Mouse (Mus musculus) heart, postnatal 0 days (tissue): Measurements from ENCODE around the gene Fn3k. TPM values are rescaled to one million over a fixed set of nuclear protein-coding genes. Genes with fewer than 3 reads are reported as not detected.
A peak's percentile ranks its signal among the peaks of the same experiment; 100 is the strongest.

Experiments used
- ATAC-seq: fragments of 200-750 bp; cut with Nextera tagmentation; 2 replicates; pipeline ENCODE4 v1.8.0; 2017; ENCODE audit warnings: low read depth, moderate number of reproducible peaks, moderate library complexity; ENCODE audit not compliant: insufficient read depth
- DNase-seq: peaks from one replicate; pipeline ENCODE4 v3.0.0-alpha.2; 2016; ENCODE audit warnings: low spot score
- H3K27ac ChIP-seq: fragments of 300-500 bp; sonication (generic); 2 replicates; pipeline ENCODE4 v1.5.1; 2014; ENCODE audit warnings: low read depth, mild to moderate bottlenecking
- H3K27me3 ChIP-seq: fragments of 300-500 bp; sonication (generic); 2 replicates; pipeline ENCODE4 v1.6.1; 2014; ENCODE audit warnings: low read length, mixed read lengths; ENCODE audit not compliant: control insufficient read depth, insufficient read depth
- H3K36me3 ChIP-seq: fragments of 300-500 bp; sonication (generic); replicated peaks from 2 replicates; pipeline ENCODE4 v1.6.1; 2014; ENCODE audit warnings: low read length, mixed read lengths; ENCODE audit not compliant: control insufficient read depth, insufficient read depth
- H3K4me1 ChIP-seq: fragments of 300-500 bp; sonication (generic); 2 replicates; pipeline ENCODE4 v1.6.1; 2014; ENCODE audit warnings: antibody characterized with exemption; ENCODE audit not compliant: control insufficient read depth, insufficient read depth
- H3K4me2 ChIP-seq: fragments of 300-500 bp; sonication (generic); 2 replicates; pipeline ENCODE4 v1.6.1; 2014; ENCODE audit warnings: low read depth, mild to moderate bottlenecking, low read length, moderate library complexity
- H3K4me3 ChIP-seq: fragments of 300-500 bp; sonication (generic); 2 replicates; pipeline ENCODE4 v1.5.1; 2014; ENCODE audit warnings: low read depth, low read length
- H3K9ac ChIP-seq: fragments of 300-500 bp; sonication (generic); replicated peaks from 2 replicates; pipeline ENCODE4 v1.6.1; 2014; ENCODE audit warnings: low read depth, low read length, mixed read lengths
- H3K9me3 ChIP-seq: fragments of 300-500 bp; sonication (generic); replicated peaks from 2 replicates; pipeline ENCODE4 v1.6.1; 2016; ENCODE audit warnings: low read length; ENCODE audit not compliant: control insufficient read depth
- CTCF ChIP-seq: IDR thresholded peaks from 2 replicates; pipeline ENCODE4 v1.5.1; 2016; ENCODE audit warnings: antibody characterized with exemption, control low read depth, low read depth
- EP300 ChIP-seq: IDR thresholded peaks from 2 replicates; pipeline ENCODE4 v1.6.1; 2016; ENCODE audit warnings: antibody characterized with exemption, low read depth
- WGBS: fragments of 180-500 bp; shearing (Covaris S2); extraction: QIAGEN DNeasy Blood & Tissue Kit; methylation state at CpG from one replicate; pipeline ENCODE4 v1.1.7; 2014; 5-methylcytosine and 5-hydroxymethylcytosine counted together
- polyA plus RNA-seq: library from polyadenylated mRNA; unstranded; fragments of >200 nt; fragmentation: Nextera tagmentation; extraction: Ambion mirVana; gene quantifications from 2 replicates; pipeline ENCODE4 v1.2.1, GENCODE M21; 2015
- total RNA-seq: library from RNA; depleted of rRNA; stranded (reverse); fragments of >200 nt; gene quantifications from 2 replicates; pipeline ENCODE4 v1.2.3, GENCODE M21; 2014; ENCODE audit warnings: low replicate concordance

Fn3k gene
- total and polyA plus RNA-seq, 2 experiments from 2014 or later, result 17.5 to 20.5 TPM

DNA sequence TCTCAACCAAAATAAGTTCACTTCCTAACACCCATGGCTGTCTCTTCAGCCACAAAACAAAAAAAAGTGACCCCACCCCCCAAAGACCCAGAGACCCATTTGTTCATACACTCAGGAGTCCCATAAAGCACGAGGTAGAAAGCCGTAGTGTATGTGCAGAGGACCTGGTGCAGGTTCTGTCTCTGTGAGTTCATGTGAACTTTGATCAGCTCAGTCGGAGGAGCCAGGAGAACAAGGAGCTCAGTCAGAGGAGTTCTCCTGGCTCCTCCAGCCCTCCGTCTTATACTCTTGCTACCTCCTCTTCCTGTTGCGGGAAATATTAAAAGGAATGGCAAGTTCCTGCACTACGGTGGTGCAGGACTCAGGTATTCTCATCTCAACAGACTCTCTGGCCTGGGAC is 32.7 kb downstream of the Fn3k start:
- TF ChIP-seq EP300 (no peak), CTCF (no peak)
- Histone ChIP-seq H3K9me3 (no peaks in the 10 kb centered on the region), H3K9ac (no peak overlapping the region), H3K4me2 (no peak overlapping the region), H3K4me1 (no peaks in the 10 kb centered on the region), H3K27me3 (no peaks in the 10 kb centered on the region), H3K36me3 (peaks cover 27% of the 10 kb centered on the region), H3K27ac (no peak overlapping the region), H3K4me3 (no peak overlapping the region)
- DNase-seq, result no peak
- 86% methylated on average over 6 of the region's 6 CpGs for WGBS
- no peak for ATAC-seq

- DNase-seq, result no peak
- no peak overlapping the region for H3K27ac ChIP-seq
- H3K4me2 ChIP-seq, result no peak overlapping the region
- 71% methylated on average over 3 of the region's 3 CpGs for WGBS
- no peak for ATAC-seq
- no peaks in the 10 kb centered on the region for H3K4me1 ChIP-seq
- H3K9me3 ChIP-seq, result no peaks in the 10 kb centered on the region
- H3K9ac ChIP-seq, result no peak overlapping the region
- H3K36me3 ChIP-seq, result peaks cover 5% of the 10 kb centered on the region; the same call in 1 of the 2 replicates
- H3K27me3 ChIP-seq, result no peaks in the 10 kb centered on the region
- TF ChIP-seq CTCF (no peak), EP300 (no peak)
- no peak overlapping the region for H3K4me3 ChIP-seq
These were observed 40.1 kb downstream of the Fn3k start for GRCm38 (mm10) chr11:121474831-121475230.

DNA sequence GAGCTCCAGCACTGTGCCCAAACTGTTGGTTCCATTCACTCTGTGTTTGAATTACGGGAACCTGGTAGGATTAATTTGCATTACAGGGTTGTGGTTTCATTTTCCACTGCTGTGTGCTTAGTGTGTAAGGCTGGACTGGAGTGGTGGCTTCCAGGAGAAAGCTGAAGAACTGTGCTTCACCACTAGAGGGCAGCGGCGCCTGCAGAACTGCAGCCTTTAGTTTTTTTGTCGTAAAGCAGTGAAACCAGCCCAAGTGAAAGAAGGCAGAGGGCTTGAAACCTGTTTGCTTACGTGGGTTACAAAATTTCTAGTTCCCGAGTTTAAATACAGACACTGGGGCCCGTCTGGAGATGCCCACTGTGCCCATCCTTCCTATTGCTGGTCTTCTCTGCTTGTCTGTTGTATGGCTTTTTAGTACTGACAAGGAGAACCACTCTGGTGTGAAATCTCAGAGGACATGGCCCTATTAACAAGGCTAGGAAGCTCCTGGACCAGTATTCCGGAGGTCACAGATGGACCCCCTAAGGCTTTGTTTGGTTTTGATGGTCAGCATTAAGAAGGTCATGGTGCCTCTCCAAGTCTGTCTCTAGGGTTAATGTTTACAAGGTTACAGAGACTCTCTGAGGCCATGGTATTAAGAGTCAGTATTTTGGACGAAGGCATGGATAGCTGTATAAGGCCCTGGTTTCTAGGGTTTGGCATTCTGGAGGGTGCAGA is 41.1 kb downstream of the Fn3k start:
- 29% methylated on average over 9 of the region's 9 CpGs for WGBS

DNA sequence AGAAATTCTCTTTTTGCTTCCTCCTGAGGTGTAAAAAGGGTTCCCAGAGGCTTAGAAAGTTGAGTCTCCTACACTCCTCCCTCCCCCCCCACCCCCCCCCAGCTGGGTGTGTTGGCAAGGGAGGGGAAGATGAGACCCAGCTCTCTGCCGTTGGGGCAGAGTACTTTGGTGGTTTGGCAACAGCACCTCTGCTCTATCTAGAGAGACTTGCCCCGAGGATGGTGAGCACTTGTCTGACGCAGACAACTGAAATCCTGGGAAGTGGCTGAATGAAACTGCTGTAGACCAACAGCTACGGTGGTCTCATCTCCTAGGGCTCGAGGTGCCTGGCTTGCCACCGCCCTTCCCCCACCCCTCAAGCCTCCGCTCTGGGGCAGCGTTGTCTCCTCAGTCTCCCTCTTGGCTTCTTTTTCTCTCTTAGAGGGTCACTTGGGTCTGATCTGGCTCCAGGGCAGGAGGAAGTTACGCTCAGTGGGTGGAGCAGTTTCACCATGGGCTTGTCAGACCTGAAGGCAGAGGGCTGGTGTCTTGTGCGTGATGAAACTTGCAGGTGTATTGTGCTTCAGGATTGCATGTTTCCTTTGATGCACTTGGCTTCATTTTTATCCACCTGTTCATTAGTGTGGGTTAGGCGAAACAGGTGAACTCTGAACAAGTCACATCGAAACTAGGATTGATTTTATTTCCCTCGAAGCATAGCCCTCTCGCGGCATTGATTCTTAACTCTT is 44.9 kb downstream of the Fn3k start:
- Histone ChIP-seq H3K27ac (no peak overlapping the region), H3K4me3 (no peak overlapping the region), H3K4me1 (no peaks in the 10 kb centered on the region), H3K4me2 (no peak overlapping the region), H3K9ac (no peak overlapping the region), H3K36me3 (0 out of 2 replicates have a peak, but pooled peaks cover 5% of the 10 kb centered on the region), H3K9me3 (no peaks in the 10 kb centered on the region), H3K27me3 (no peaks in the 10 kb centered on the region)
- DNase-seq (no peak), ATAC-seq (no peak)
- 87% methylated on average over 15 of the region's 15 CpGs for WGBS
- TF ChIP-seq CTCF (no peak), EP300 (no peak)

More for the DNA sequence above, 41.1 kb downstream of the Fn3k start:
- ATAC-seq (no peak), DNase-seq (peak; percentile 77)
- Histone ChIP-seq H3K9ac (no peak overlapping the region), H3K27ac (no peak overlapping the region), H3K4me2 (no peak overlapping the region), H3K4me1 (no peaks in the 10 kb centered on the region), H3K27me3 (no peaks in the 10 kb centered on the region), H3K36me3 (peaks cover 5% of the 10 kb centered on the region; the same call in 1 of the 2 replicates), H3K4me3 (no peak overlapping the region), H3K9me3 (no peaks in the 10 kb centered on the region)
- TF ChIP-seq CTCF (peak; percentile 90), EP300 (no peak)

DNA sequence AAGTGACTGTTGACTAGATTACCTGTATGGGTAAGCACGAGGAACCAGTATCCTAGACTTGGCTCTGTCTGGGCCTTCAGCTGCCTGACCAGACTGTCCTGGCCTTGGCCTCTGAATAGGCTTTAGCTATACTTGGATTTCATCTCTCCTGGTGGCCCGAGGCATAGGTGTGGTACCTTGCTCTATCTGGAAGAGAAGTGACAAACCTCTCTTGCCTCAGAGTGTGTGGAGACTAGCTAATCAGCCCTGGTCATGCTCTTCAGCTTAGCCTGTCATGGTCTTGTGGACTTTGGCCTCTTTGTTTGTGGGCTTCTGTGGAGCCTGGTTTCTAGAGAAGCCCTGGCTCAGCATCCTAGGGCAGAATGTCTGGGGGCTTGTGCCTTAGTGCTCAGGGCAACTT is 46.4 kb downstream of the Fn3k start:
- no peaks in the 10 kb centered on the region for H3K4me1 ChIP-seq
- no peaks in the 10 kb centered on the region for H3K9me3 ChIP-seq
- 0 out of 2 replicates have a peak, but pooled peaks cover 5% of the 10 kb centered on the region for H3K36me3 ChIP-seq
- no peak for TF ChIP-seq CTCF
- TF ChIP-seq EP300, result no peak
- no peak overlapping the region for H3K9ac ChIP-seq
- WGBS, result 74% methylated on average over 2 of the region's 2 CpGs
- no peak for ATAC-seq
- H3K27me3 ChIP-seq, result no peaks in the 10 kb centered on the region
- H3K4me2 ChIP-seq, result no peak overlapping the region
- H3K27ac ChIP-seq, result no peak overlapping the region
- H3K4me3 ChIP-seq, result no peak overlapping the region
- no peak for DNase-seq
